8 mouse cellular contexts compared by ENCODE assay signal in the genomic region with DNA sequence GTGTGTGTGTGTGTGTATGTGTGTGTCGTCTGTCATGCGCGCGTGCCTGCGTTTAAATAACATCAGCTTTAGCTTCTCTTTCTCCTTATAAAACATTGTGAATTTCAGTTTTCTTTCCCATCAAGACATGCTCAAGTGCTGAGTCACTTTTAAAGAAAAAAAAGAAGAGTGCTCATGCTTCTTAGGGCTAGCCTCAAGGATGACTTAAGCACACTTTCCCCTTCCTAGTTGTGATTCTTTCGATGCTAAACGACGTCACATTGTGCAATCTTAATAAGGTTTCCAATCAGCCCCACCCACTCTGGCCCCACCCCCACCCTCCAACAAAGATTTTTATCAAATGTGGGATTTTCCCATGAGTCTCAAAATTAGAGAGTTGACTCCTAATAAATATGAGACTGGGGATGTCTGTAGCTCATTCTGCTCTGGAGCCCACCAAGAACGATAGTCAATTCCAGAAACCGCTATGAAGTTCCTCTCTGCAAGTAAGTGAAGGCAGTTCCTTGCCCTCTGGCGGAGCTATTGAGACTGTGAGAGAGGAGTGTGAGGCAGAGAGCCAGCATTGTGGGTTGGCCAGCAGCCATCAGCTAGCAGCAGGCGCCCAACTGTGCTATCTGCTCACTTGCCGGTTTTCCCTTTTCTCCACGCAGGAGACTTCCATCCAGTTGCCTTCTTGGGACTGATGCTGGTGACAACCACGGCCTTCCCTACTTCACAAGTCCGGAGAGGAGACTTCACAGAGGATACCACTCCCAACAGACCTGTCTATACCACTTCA. TPM values are rescaled to one million over a fixed set of nuclear protein-coding genes. Genes with fewer than 3 reads are reported as not detected.
A peak's percentile ranks its signal among the peaks of the same experiment; 100 is the strongest.
DNase-seq lines count a peak whose midpoint lies in the region; ATAC-seq and TF ChIP-seq lines count a peak whose summit lies in the region.

A gene (plus strand): TSS at position 389 of the 778 bp plus-strand sequence.

- intact Hi-C loops in gastrocnemius, postnatal 14 days (cut with DNase I; ENCODE audit: low total_unique reads): loop anchor here (10.0 kb wide), 1 partner anchor 188 kb away; no protein-coding TSS in a partner anchor
- intact Hi-C loops in left cerebral cortex, postnatal 4 days (cut with DNase I): no loop called here

- H3K9me3 ChIP-seq in neural tube, embryonic 13.5 days: no peaks in the 10 kb centered on the region

- DNase-seq in neural tube, embryonic 10.5 days (ENCODE audit: extremely low spot score, low spot score): no peak
- DNase-seq in cerebellum, adult 8-10 months: peak; percentile 80
- DNase-seq in gastrocnemius, postnatal 14 days: peak; percentile 92
- peak; percentile 78 for DNase-seq in kidney, adult 18-20 months
- peak; percentile 92 for DNase-seq in left cerebral cortex, postnatal 4 days
- DNase-seq in thymus, postnatal 25 days: peak; percentile 14

- TF ChIP-seq POLR2A in olfactory bulb, adult 2 months (IDR thresholded peaks at IDR 0.05; ENCODE audit: insufficient read depth, low read depth, low read length): no peak

- no peak within 1 kb of the TSS for H3K4me2 ChIP-seq in neural tube, embryonic 13.5 days

- WGBS in neural tube, embryonic 13.5 days: 65% methylated on average over 16 of the region's 16 CpGs
- whole genome bisulfite sequencing in olfactory bulb, adult 2 months: 25% methylated on average over 16 of the region's 16 CpGs

- no peak within 1 kb of the TSS for H3K27ac ChIP-seq in neural tube, embryonic 13.5 days (replicated peaks)
- 0 out of 2 replicates have a peak within 1 kb of the TSS, but pooled peaks have one; percentile 8 for H3K27ac ChIP-seq in olfactory bulb, adult 2 months (ENCODE audit: insufficient read depth, low read depth, low read length)

- no peaks in the 10 kb centered on the region for H3K27me3 ChIP-seq in neural tube, embryonic 13.5 days

- no peak within 1 kb of the TSS for H3K9ac ChIP-seq in neural tube, embryonic 13.5 days

- H3K36me3 ChIP-seq in neural tube, embryonic 13.5 days: no peaks in the 10 kb centered on the region

- peak; percentile 72; the same call in 1 of the 2 replicates for ATAC-seq in neural tube, embryonic 13.5 days (ENCODE audit: low read depth)

- no peak within 1 kb of the TSS for H3K4me3 ChIP-seq in neural tube, embryonic 13.5 days
- no peak within 1 kb of the TSS for H3K4me3 ChIP-seq in olfactory bulb, adult 2 months (ENCODE audit: insufficient read depth, low read depth, low read length)

- TF ChIP-seq CTCF in olfactory bulb, adult 2 months (IDR thresholded peaks at IDR 0.05; ENCODE audit: insufficient read depth, low read depth, low read length): no peak

- H3K4me1 ChIP-seq in neural tube, embryonic 13.5 days (replicated peaks): no peaks in the 10 kb centered on the region
- peaks cover 4% of the 10 kb centered on the region for H3K4me1 ChIP-seq in olfactory bulb, adult 2 months (ENCODE audit: control insufficient read depth, insufficient read depth, low read length)

RNA-seq across cellular contexts. Expression of the gene that starts here (rescaled TPM):
- not detected in 2 replicates for polyA plus RNA-seq in neural tube, embryonic 13.5 days (2015; fragmentation: Nextera tagmentation; extraction: Ambion mirVana)
- not detected for total RNA-seq in gastrocnemius, postnatal 14 days (2021)
- total RNA-seq in left cerebral cortex, postnatal 4 days (2021): not detected
- not detected in 2 replicates for polyA plus RNA-seq in olfactory bulb, adult 2 months (2012; ENCODE audit: insufficient read depth, insufficient read length, low replicate concordance, missing spikeins)

Comparison
In these comparisons a context has a peak if more than half of its experiments do, and no peak if none do; other contexts are left out.
1. Peak in ATAC-seq in neural tube, embryonic 13.5 days; RNA of the gene not detected or under 1 TPM.
2. Peak in DNase-seq in gastrocnemius, postnatal 14 days; RNA of the gene not detected or under 1 TPM.
3. Peak in DNase-seq in left cerebral cortex, postnatal 4 days; RNA of the gene not detected or under 1 TPM.